Mouse (Mus musculus): ENCODE measurements at regions not wholly inside any gene's neighbourhood (a gene's known extent, or its start where the extent isn't known, plus 50 kb on each side); places are given as distances from the start of the nearest gene placed in this dataset.

GRCm38 (mm10) chr10:7267106-7267505 lies 55.1 kb upstream of the Cnksr3 start:
- peak; percentile 64 for DNase-seq

- DNase-seq: no peak
Observed at GRCm38 (mm10) chr10:7265412-7265811, 53.4 kb upstream of the Cnksr3 start.

- no peak for DNase-seq
Observed at GRCm38 (mm10) chr10:7264721-7265120, 52.7 kb upstream of the Cnksr3 start.

Data from cerebellum, adult 9-10 months (tissue).